21 mouse cellular contexts compared by ENCODE assay signal in the genomic region with DNA sequence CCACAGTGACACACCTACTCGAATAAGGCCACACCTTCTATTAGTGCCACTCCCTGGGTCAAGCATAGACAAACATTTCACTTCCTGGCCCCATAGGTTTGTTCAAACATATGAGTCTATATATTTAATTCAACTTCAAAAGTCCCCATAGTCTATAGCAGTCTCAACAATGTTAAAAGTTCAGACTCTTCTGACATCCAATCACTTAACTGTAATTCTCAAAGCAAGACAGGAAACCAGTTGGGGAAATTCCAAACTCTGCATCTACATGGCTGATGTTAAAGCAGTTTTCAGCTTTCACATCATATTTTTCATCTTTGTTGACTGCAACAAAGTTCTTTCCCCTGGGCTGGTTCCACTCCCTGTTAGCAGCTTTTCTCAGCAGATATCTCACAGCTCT. TPM values are rescaled to one million over a fixed set of nuclear protein-coding genes. Genes with fewer than 3 reads are reported as not detected.
DNase-seq lines count a peak whose midpoint lies in the region; ATAC-seq and TF ChIP-seq lines count a peak whose summit lies in the region.
"Had no signal": no experiment of that assay in that cellular context is flagged by ENCODE, and none has a peak within 500 bp of the region (broad histone marks: within the 10 kb centered on the region; RNA-seq: fewer than 3 reads in every experiment).

No protein-coding gene starts in this region.

- DNase-seq in induced T-regulatory cell, adult 2 months (ENCODE audit: low read depth) = peak; percentile 44
- no peak for DNase-seq in lung, postnatal 14 days
- DNase-seq in adrenal gland, postnatal 36 days = no peak
- no peak for DNase-seq in thymus, adult 2 months
- DNase-seq: adrenal gland, adult 8-10 months; adrenal gland, postnatal 14 days; cerebellum, adult 11 months; cerebellum, adult 18-20 months; cerebellum, adult 8-10 months; cerebellum, adult 9-11 months; cerebellum, postnatal 14 days had no signal

- no peak for TF ChIP-seq CTCF in thymus, adult 2 months (IDR thresholded peaks at IDR 0.05; ENCODE audit: borderline replicate concordance, control insufficient read depth, extremely low read depth, insufficient read depth, low read length, poor library complexity)

- H3K27me3 ChIP-seq in thymus, adult 2 months (ENCODE audit: control insufficient read depth, insufficient read depth, low read length) = no peaks in the 10 kb centered on the region
- H3K27me3 ChIP-seq: embryonic facial prominence, embryonic 12.5 days had no signal

- H3K4me1 ChIP-seq in thymus, adult 2 months (replicated peaks; ENCODE audit: control insufficient read depth, insufficient read depth, low read length) = no peaks in the 10 kb centered on the region
- H3K4me1 ChIP-seq: embryonic facial prominence, embryonic 10.5 days; embryonic facial prominence, embryonic 12.5 days had no signal

- no peak for TF ChIP-seq POLR2A in thymus, adult 2 months (IDR thresholded peaks at IDR 0.05; ENCODE audit: control insufficient read depth, extremely low read depth, insufficient read depth, low read length, poor library complexity)

- WGBS in thymus, adult 2 months = 92% methylated on average over 1 of the region's 1 CpGs

- peak; percentile 62 for ATAC-seq in CD4-positive, CD25-positive, alpha-beta regulatory T cell, adult 4 months
- ATAC-seq: forebrain, embryonic 14.5 days; forebrain, embryonic 16.5 days had no signal

- H3K4me3 ChIP-seq in thymus, adult 2 months (ENCODE audit: control insufficient read depth, insufficient read depth, low read length) = no peak overlapping the region
- H3K4me3 ChIP-seq: embryonic facial prominence, embryonic 10.5 days; embryonic facial prominence, embryonic 12.5 days had no signal

- no peaks in the 10 kb centered on the region for H3K36me3 ChIP-seq in thymus, adult 2 months (ENCODE audit: control insufficient read depth, insufficient read depth, low read length)
- H3K36me3 ChIP-seq: embryonic facial prominence, embryonic 10.5 days; embryonic facial prominence, embryonic 12.5 days had no signal

- no peak overlapping the region for H3K27ac ChIP-seq in thymus, adult 2 months (ENCODE audit: control insufficient read depth, insufficient read depth, low read length)
- H3K27ac ChIP-seq: embryonic facial prominence, embryonic 10.5 days; embryonic facial prominence, embryonic 12.5 days had no signal

RNA-seq across cellular contexts. Expression of gene Areg, which starts 12.8 kb away (rescaled TPM):
- polyA plus RNA-seq in CD4-positive, CD25-positive, alpha-beta regulatory T cell, adult 4 months (2017; shearing (Covaris generic)) = 1 to 10 TPM; 2.4 to 2.8 TPM
- total RNA-seq in adrenal gland, postnatal 36 days (2021) = under 1 TPM in 1 of 2 experiments, not detected in 1; 0.76 TPM
- 0.31 and 0.47 TPM in 2 replicates for polyA plus RNA-seq in thymus, adult 2 months (2012; rRNA removed)
- total RNA-seq: adrenal gland, adult 18-20 months; adrenal gland, adult 8-10 months; adrenal gland, postnatal 14 days; MEL had no signal
- polyA plus RNA-seq: forebrain, embryonic 14.5 days; forebrain, embryonic 16.5 days had no signal

RNA-seq across cellular contexts. Expression of gene Ereg, which starts 52.2 kb away (rescaled TPM):
- not detected for polyA plus RNA-seq in CD4-positive, CD25-positive, alpha-beta regulatory T cell, adult 4 months (2017; shearing (Covaris generic))
- not detected for total RNA-seq in adrenal gland, postnatal 36 days (2021)
- polyA plus RNA-seq in thymus, adult 2 months (2012; rRNA removed) = 0.01 and 0.03 TPM in 2 replicates
- total RNA-seq: MEL had no signal
- polyA plus RNA-seq: cortical plate, adult 2 months; embryonic facial prominence, embryonic 10.5 days; embryonic facial prominence, embryonic 12.5 days; forebrain, embryonic 11.5 days; forebrain, embryonic 14.5 days; forebrain, embryonic 16.5 days; frontal cortex, adult 2 months had no signal
